Mouse (Mus musculus): ENCODE data around the gene Gsto2.

DNA sequence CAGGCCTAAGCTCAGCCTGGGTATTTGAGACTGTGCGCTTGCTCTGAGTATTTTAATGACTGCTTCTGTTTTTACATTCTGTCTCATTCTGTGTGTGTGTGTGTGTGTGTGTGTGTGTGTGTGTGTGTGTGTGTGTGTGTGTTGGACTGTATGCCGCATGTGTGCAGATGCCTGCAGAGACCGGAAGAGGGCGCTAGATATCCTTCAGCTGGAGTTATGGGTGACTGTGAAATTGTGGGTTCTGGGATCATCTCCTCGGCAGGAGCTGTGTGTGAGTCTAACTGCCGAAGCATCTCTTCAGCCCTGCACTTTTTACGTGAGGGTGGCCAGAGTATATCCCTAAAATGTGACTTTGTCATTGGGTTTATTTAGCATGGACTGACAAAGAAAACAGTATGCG lies 34.2 kb upstream of the Gsto2 start:
- TF ChIP-seq CTCF (IDR thresholded peaks at IDR 0.05; ENCODE audit: low read depth, low read length): no peak
- TF ChIP-seq POLR2A (IDR thresholded peaks at IDR 0.05; ENCODE audit: extremely low read depth, insufficient read depth, low read length): no peak

Measured in liver, adult 2 months (tissue).